Mouse (Mus musculus) forebrain, embryonic 10.5 days (tissue): ENCODE results near the gene Zfp740. TPM values are rescaled to one million over a fixed set of nuclear protein-coding genes. Genes with fewer than 3 reads are reported as not detected.

Experiments
- DNase-seq: peaks from one replicate; pipeline ENCODE4 v3.0.0-alpha.2; 2017; ENCODE audit warnings: low spot score; ENCODE audit errors: extremely low spot score
- H3K27ac ChIP-seq: fragments of 300-500 bp; sonication (generic); 2 replicates; pipeline ENCODE4 v1.5.1; 2016; ENCODE audit warnings: mild to moderate bottlenecking
- H3K27me3 ChIP-seq: fragments of 300-500 bp; sonication (generic); 2 replicates; pipeline ENCODE4 v1.6.1; 2016; ENCODE audit warnings: mild to moderate bottlenecking; ENCODE audit not compliant: poor library complexity, severe bottlenecking
- H3K36me3 ChIP-seq: fragments of 300-500 bp; sonication (generic); replicated peaks from 2 replicates; pipeline ENCODE4 v1.6.1; 2016; ENCODE audit warnings: mild to moderate bottlenecking, moderate library complexity
- H3K4me1 ChIP-seq: fragments of 300-500 bp; sonication (generic); 2 replicates; pipeline ENCODE4 v1.6.1; 2016
- H3K4me3 ChIP-seq: fragments of 300-500 bp; sonication (generic); 2 replicates; pipeline ENCODE4 v1.5.1; 2016; ENCODE audit warnings: mild to moderate bottlenecking, moderate library complexity
- H3K9me3 ChIP-seq: fragments of 300-500 bp; sonication (generic); 2 replicates; pipeline ENCODE4 v1.6.1; 2016; ENCODE audit warnings: mild to moderate bottlenecking, moderate library complexity
- WGBS: fragments of 180-500 bp; shearing (Covaris S2); methylation state at CpG from one replicate; pipeline ENCODE4 v1.1.7; 2016; 5-methylcytosine and 5-hydroxymethylcytosine counted together
- polyA plus RNA-seq: library from polyadenylated mRNA; unstranded; fragments of >200 nt; fragmentation: Nextera tagmentation; extraction: Ambion mirVana; gene quantifications from 2 replicates; pipeline ENCODE4 v1.2.1, GENCODE M21; 2016

Zfp740 gene
- polyA plus RNA-seq, 1 experiment from 2014 or later = 71.7 TPM

DNA sequence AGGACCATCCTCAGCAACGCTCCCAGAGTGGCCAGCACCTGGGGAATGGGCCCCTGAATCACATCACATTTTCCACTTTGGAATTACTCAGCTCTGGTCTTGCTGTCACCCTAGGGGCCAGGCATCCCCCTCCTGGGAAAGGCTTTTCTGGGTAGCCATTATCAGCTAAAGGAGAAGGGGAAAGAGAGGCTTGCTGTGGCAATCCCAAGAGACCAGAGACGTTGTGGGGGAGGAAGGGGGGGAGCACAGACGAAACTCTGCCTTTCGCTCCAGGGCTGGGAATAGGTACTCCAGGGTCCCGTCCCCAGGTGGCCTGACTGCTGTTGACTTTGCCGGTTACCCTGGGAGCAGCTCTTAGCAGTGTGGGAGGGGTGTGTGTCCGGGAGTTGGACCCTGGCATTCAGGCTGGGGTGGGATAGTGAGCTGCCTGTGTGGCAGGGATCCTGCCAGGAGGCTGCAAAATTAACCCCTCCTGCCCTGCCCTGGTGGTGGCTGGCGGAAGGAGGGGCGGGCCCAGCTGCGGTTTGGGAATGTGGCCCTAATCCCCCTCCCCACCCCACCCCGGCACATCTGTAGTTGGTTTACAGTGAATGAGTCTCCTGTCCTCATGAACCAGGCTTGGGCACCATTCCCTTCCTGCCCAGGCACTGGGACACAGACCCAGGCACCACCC, 55.7 kb downstream of the Zfp740 start:
- H3K27ac ChIP-seq = peak overlapping the region; percentile 86
- peaks cover 68% of the 10 kb centered on the region for H3K27me3 ChIP-seq
- peaks cover 59% of the 10 kb centered on the region for H3K4me1 ChIP-seq
- no peaks in the 10 kb centered on the region for H3K36me3 ChIP-seq
- no peak for DNase-seq
- 5% methylated on average over 11 of the region's 11 CpGs for WGBS
- H3K9me3 ChIP-seq = no peaks in the 10 kb centered on the region
- H3K4me3 ChIP-seq = peak overlapping the region; percentile 67

DNA sequence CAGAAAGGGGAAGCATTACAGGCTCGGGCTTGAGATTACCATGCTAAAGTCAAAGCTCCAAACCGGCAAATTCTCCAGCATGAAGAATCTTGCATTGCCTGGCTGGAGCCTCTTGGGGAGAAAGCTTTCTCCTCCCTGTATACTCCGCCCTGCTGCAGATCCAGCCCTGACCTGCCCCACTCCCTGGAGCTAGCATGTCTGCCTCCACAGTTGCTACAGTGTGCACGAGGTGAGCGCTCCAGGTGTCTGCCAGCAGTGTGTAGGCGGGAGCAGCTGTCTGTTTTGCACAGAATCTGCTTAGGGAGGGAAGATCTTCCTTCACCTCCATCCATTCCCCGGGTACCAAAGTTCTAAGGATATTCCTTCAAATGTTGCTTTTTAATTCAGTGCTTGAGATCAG, 59.5 kb downstream of the Zfp740 start:
- no peak overlapping the region for H3K27ac ChIP-seq
- H3K4me3 ChIP-seq = no peak overlapping the region
- no peaks in the 10 kb centered on the region for H3K36me3 ChIP-seq
- DNase-seq = no peak
- no peaks in the 10 kb centered on the region for H3K9me3 ChIP-seq
- peaks cover 31% of the 10 kb centered on the region for H3K27me3 ChIP-seq
- peaks cover 27% of the 10 kb centered on the region for H3K4me1 ChIP-seq
- 52% methylated on average over 7 of the region's 7 CpGs for WGBS

DNA sequence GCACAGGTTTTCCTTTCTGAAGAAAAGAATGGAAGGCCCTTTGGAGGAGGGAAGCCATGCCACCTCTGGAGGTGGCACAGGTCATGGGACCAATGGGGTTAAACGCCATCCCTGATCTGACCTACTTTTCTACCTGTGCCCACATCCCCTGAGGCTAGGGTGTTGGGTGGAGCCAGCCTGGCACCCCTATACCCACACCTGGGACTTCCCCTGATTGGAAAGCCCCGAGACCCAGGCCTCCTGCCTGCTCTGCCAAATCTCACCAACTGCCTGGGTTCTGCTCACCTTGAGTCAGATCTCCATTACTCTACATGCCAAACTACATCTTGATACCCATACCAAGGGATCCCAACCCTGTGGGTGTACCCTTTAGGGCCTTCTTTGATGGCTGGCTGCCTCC, 60.0 kb downstream of the Zfp740 start:
- no peak overlapping the region for H3K4me3 ChIP-seq
- DNase-seq = no peak
- WGBS = 86% methylated on average over 2 of the region's 2 CpGs
- H3K4me1 ChIP-seq = peaks cover 23% of the 10 kb centered on the region
- no peaks in the 10 kb centered on the region for H3K36me3 ChIP-seq
- H3K27me3 ChIP-seq = peaks cover 27% of the 10 kb centered on the region
- H3K27ac ChIP-seq = no peak overlapping the region
- no peaks in the 10 kb centered on the region for H3K9me3 ChIP-seq

Other genes with a start within 250 kb of the Zfp740 start
- gene Krt78, start 249.0 kb upstream of the Zfp740 start, polyA plus RNA-seq = not detected in 2 replicates
- 32.6 and 35.6 TPM in 2 replicates for gene Krt8, start 198.8 kb upstream of the Zfp740 start, polyA plus RNA-seq
- gene Krt18, start 175.1 kb upstream of the Zfp740 start, polyA plus RNA-seq = 34.4 and 37.1 TPM in 2 replicates
- 140 and 143 TPM in 2 replicates for gene Eif4b, start 129.5 kb upstream of the Zfp740 start, polyA plus RNA-seq
- 11.1 and 13.1 TPM in 2 replicates for gene Tns2, start 102.8 kb upstream of the Zfp740 start, polyA plus RNA-seq
- 10.8 and 12.7 TPM in 2 replicates for gene Spryd3, start 67.0 kb upstream of the Zfp740 start, polyA plus RNA-seq
- 0.14 and 0.17 TPM in 2 replicates for gene Igfbp6, start 58.9 kb upstream of the Zfp740 start, polyA plus RNA-seq
- 0.09 TPM in 1 of 2 replicates, not detected in the other for gene Soat2, start 52.7 kb upstream of the Zfp740 start, polyA plus RNA-seq
- 36.0 and 39.9 TPM in 2 replicates for gene Csad, start 1.5 kb downstream of the Zfp740 start, polyA plus RNA-seq
- 0.42 and 0.55 TPM in 2 replicates for gene Itgb7, start 28.7 kb downstream of the Zfp740 start, polyA plus RNA-seq
- gene Rarg, start 54.3 kb downstream of the Zfp740 start, polyA plus RNA-seq = 27.5 and 31.3 TPM in 2 replicates
- gene Gm9918, start 67.3 kb downstream of the Zfp740 start, polyA plus RNA-seq = 0.48 and 0.76 TPM in 2 replicates
- 64.2 and 66.8 TPM in 2 replicates for gene Mfsd5, start 76.2 kb downstream of the Zfp740 start, polyA plus RNA-seq
- 55.6 and 59.9 TPM in 2 replicates for gene Espl1, start 93.0 kb downstream of the Zfp740 start, polyA plus RNA-seq
- gene Pfdn5, start 122.9 kb downstream of the Zfp740 start, polyA plus RNA-seq = 311 and 331 TPM in 2 replicates
- 127 and 128 TPM in 2 replicates for gene Myg1, start 128.5 kb downstream of the Zfp740 start, polyA plus RNA-seq
- 141 and 144 TPM in 2 replicates for gene Aaas, start 147.5 kb downstream of the Zfp740 start, polyA plus RNA-seq
- gene Sp7, start 163.9 kb downstream of the Zfp740 start, polyA plus RNA-seq = 0.25 and 0.42 TPM in 2 replicates
- 9.7 and 9.9 TPM in 2 replicates for gene Sp1, start 202.9 kb downstream of the Zfp740 start, polyA plus RNA-seq
- gene Amhr2, start 242.1 kb downstream of the Zfp740 start, polyA plus RNA-seq = 0.33 TPM in 1 of 2 replicates, not detected in the other